Mouse (Mus musculus) ES-E14 (cell line): Measurements from ENCODE around the gene Zfp536. TPM values are rescaled to one million over a fixed set of nuclear protein-coding genes. Genes with fewer than 3 reads are reported as not detected.
A peak's percentile ranks its signal among the peaks of the same experiment; 100 is the strongest.

Experiments
- DNase-seq: peaks from one replicate; pipeline ENCODE4 v3.0.0-alpha.2; 2013; ENCODE audit warnings: low read depth, low spot score
- H3K27ac ChIP-seq: 2 replicates; pipeline ENCODE4 v1.5.1; 2012; ENCODE audit warnings: low read depth, mild to moderate bottlenecking, low read length, moderate library complexity, mixed read lengths; ENCODE audit not compliant: poor library complexity, insufficient read depth, severe bottlenecking
- H3K36me3 ChIP-seq: 2 replicates; pipeline ENCODE4 v1.6.1; 2012; ENCODE audit warnings: mild to moderate bottlenecking, low read length, moderate library complexity, mixed read lengths; ENCODE audit not compliant: control insufficient read depth, poor library complexity, insufficient read depth, severe bottlenecking
- H3K4me1 ChIP-seq, 2 experiments: fragments of 150-350 bp in 1 of 2; sonication (generic) in 1 of 2; 2 replicates each; pipeline ENCODE4 v1.6.1; 2012; ENCODE audit warnings: low read length in 2 of 2, mild to moderate bottlenecking in 1 of 2, mixed read lengths in 1 of 2; ENCODE audit not compliant: control insufficient read depth in 2 of 2, insufficient read depth in 2 of 2, poor library complexity in 1 of 2
- H3K4me3 ChIP-seq, 2 experiments: fragments of 150-350 bp in 1 of 2; sonication (generic) in 1 of 2; 2 replicates each; pipeline ENCODE4 v1.5.1; 2012; ENCODE audit warnings: low read length in 2 of 2, low read depth in 1 of 2, mild to moderate bottlenecking in 1 of 2, mixed read lengths in 1 of 2; ENCODE audit not compliant: insufficient read depth in 1 of 2, poor library complexity in 1 of 2, severe bottlenecking in 1 of 2
- H3K9ac ChIP-seq: 2 replicates; pipeline ENCODE4 v1.6.1; 2012; ENCODE audit warnings: low read depth, mild to moderate bottlenecking, low read length, mixed read lengths; ENCODE audit not compliant: poor library complexity, insufficient read depth, severe bottlenecking
- H3K9me3 ChIP-seq: fragments of 150-350 bp; sonication (generic); 2 replicates; pipeline ENCODE4 v1.6.1; 2012; ENCODE audit warnings: low read depth, mild to moderate bottlenecking, low read length; ENCODE audit not compliant: control insufficient read depth, insufficient read depth
- CHD2 ChIP-seq: IDR thresholded peaks from 2 replicates; pipeline ENCODE4 v1.6.1; 2014; ENCODE audit warnings: mild to moderate bottlenecking, low read depth, low read length, inconsistent platforms
- HCFC1 ChIP-seq: IDR thresholded peaks from 2 replicates; pipeline ENCODE4 v1.6.1; 2012; ENCODE audit warnings: low read length, inconsistent platforms, borderline replicate concordance; ENCODE audit not compliant: insufficient read depth
- MAFK ChIP-seq: IDR thresholded peaks from 2 replicates; pipeline ENCODE4 v1.6.1; 2014; ENCODE audit warnings: mild to moderate bottlenecking, low read depth, low read length, inconsistent platforms; ENCODE audit not compliant: insufficient read depth
- ZC3H11A ChIP-seq: IDR thresholded peaks from 2 replicates; pipeline ENCODE4 v1.6.1; 2012; ENCODE audit warnings: low read depth, mild to moderate bottlenecking, inconsistent platforms, low read length, borderline replicate concordance
- ZNF384 ChIP-seq: IDR thresholded peaks from 2 replicates; pipeline ENCODE4 v1.6.1; 2012; ENCODE audit warnings: low read depth, low read length, inconsistent platforms
- in situ Hi-C, 2 experiments: fragments of 600-800 bp; cut with MboI; formaldehyde crosslinking; loops; one replicate each; pipeline ENCODE4 v1.15.1; 2025; ENCODE audit warnings: low sequenced_read_pairs in 2 of 2, inconsistent platforms in 1 of 2; ENCODE audit not compliant: unreplicated experiment in 2 of 2
- total RNA-seq: library from RNA; depleted of rRNA; stranded (reverse); fragments of 300-350 nt; gene quantifications from 2 replicates; pipeline ENCODE4 v1.2.3, GENCODE M21; 2012

Gene Zfp536
- total RNA-seq, 1 experiment, result 2.2 TPM

DNA sequence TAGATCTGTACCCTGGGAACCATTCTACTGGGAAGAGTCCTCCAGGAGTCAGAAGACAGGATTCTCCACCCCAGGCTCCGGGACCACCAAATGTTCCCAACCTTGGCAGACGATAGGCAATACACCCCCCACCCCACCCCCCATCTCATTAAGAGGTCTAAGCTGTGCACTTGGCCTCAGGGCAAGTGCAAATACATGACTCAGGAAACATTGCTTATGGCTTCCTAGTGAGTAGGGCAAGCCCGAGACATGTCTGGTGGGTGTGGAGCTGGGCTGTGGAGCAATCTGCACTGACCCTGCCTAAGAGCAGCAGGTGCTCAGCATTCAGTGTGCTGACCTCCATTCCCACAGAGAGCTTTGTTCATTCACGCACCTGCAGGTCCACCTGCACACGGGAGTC is 78.4 kb downstream of the Zfp536 start:
- in situ Hi-C loops, result no loop called here
- TF ChIP-seq MAFK (0 out of 2 replicates have a peak, but pooled peaks have one; percentile 28), ZC3H11A (no peak)
- Histone ChIP-seq H3K9me3 (no peaks in the 10 kb centered on the region), H3K36me3 (no peaks in the 10 kb centered on the region), H3K9ac (no peak overlapping the region), H3K4me3 (no peak overlapping the region), H3K27ac (peak overlapping the region; percentile 63), H3K4me1 (peaks cover 2 to 12% of the 10 kb centered on the region in 2 experiments; a peak in 2 of 4 replicates)
- peak; percentile 13 for DNase-seq

DNA sequence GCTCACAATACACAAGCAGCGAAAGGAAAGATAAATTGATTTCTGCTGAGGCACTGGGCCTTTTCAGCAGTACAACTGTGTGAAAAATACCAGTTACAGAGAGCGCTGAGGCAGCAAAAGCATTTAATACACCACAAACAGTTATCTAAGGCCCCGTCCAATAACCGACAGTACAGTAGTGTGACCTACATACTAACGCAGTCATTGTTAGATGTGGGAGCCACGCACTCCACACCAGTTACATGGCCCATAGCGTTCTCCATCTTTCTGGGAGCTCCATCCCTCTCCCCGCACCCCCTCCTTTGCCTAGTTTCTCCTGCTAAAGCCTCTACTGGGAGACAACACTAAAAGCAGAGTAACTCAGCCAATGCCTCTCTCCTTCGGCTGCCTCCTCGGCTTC is 82.8 kb downstream of the Zfp536 start:
- DNase-seq, result no peak
- no peak for TF ChIP-seq MAFK
- TF ChIP-seq ZC3H11A, result no peak
- no peak for TF ChIP-seq HCFC1
- no peak for TF ChIP-seq ZNF384
- TF ChIP-seq CHD2, result no peak
- peaks cover 2 to 8% of the 10 kb centered on the region in 2 experiments; a peak in 2 of 4 replicates for H3K4me1 ChIP-seq
- no peaks in the 10 kb centered on the region for H3K36me3 ChIP-seq
- no peak overlapping the region for H3K27ac ChIP-seq
- H3K9me3 ChIP-seq, result no peaks in the 10 kb centered on the region
- in situ Hi-C loops, result no loop called here
- no peak overlapping the region for H3K4me3 ChIP-seq
- no peak overlapping the region for H3K9ac ChIP-seq

DNA sequence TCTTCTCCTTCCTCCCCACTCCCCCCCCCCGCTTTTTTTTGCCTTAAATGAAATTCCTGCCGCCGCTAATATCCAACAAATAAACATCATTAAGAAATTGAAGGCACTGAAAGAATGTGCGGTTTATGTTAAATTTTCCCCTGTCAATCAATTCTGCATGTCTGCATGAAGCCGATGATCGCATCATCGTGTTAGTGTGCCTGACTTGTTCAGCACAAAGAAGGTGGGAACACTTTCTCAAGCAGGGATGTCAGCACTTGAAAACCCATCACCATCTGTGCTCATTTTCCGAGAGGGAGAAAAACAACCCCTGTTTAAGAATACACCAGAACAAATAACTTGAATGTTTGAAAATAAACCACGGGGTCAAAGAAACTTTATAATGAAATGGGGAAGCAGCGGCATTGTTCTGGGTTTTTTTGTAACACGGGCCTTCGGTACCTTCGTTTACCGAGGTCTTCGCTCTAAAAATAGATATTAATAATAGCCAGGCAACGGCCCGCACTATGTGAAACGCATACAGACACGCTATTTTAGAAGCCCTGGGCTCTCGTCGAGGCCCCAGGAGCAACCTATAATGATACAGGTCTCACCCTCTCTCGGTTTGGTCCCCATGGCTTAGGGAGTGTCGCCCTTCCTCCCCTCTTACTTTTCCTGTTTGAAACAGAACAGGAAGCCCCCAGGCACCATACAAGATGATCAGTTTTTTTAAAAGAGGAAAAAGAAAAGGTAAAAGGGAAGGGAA is 83.7 kb downstream of the Zfp536 start:
- DNase-seq, result no peak
- no peaks in the 10 kb centered on the region for H3K36me3 ChIP-seq
- no peak for TF ChIP-seq ZNF384
- no peak for TF ChIP-seq MAFK
- no peak for TF ChIP-seq ZC3H11A
- no peak for TF ChIP-seq CHD2
- TF ChIP-seq HCFC1, result no peak
- no peaks in the 10 kb centered on the region for H3K9me3 ChIP-seq
- peaks cover under 1 to 2% of the 10 kb centered on the region in 2 experiments; a peak in 2 of 4 replicates for H3K4me1 ChIP-seq
- in situ Hi-C loops, result no loop called here
- H3K27ac ChIP-seq, result no peak overlapping the region
- H3K4me3 ChIP-seq, result no peak overlapping the region
- H3K9ac ChIP-seq, result no peak overlapping the region

DNA sequence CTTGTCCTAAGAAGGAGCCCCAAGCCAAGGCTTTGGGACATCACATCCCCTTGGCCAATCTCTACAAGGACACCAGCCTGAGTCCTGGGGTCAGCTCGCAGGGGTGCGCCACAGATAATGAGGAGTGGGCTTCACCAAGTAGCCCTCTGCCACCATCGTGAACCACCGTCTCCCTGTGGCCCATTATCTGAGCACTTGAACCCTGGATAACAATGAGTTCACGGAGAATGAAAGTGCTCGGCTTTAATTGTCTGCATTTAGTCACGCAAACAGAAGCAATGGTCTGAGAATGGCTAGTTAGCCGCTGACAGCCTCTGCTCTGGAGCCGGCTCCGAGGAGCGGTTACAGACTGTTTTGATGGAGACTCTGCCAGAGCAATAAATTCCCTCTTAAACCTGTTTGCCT is 84.3 kb downstream of the Zfp536 start:
- TF ChIP-seq ZNF384 (no peak), CHD2 (no peak), HCFC1 (no peak), MAFK (no peak), ZC3H11A (no peak)
- DNase-seq, result no peak
- H3K36me3 ChIP-seq, result no peaks in the 10 kb centered on the region
- H3K9me3 ChIP-seq, result no peaks in the 10 kb centered on the region
- in situ Hi-C loops, result no loop called here
- H3K27ac ChIP-seq, result no peak overlapping the region
- H3K4me3 ChIP-seq, result no peak overlapping the region
- no peak overlapping the region for H3K9ac ChIP-seq
- H3K4me1 ChIP-seq, result no peaks in the 10 kb centered on the region
